Mouse (Mus musculus): ENCODE measurements at regions not wholly inside any gene's neighbourhood (a gene's known extent, or its start where the extent isn't known, plus 50 kb on each side); places are given as distances from the start of the nearest gene placed in this dataset.

DNA sequence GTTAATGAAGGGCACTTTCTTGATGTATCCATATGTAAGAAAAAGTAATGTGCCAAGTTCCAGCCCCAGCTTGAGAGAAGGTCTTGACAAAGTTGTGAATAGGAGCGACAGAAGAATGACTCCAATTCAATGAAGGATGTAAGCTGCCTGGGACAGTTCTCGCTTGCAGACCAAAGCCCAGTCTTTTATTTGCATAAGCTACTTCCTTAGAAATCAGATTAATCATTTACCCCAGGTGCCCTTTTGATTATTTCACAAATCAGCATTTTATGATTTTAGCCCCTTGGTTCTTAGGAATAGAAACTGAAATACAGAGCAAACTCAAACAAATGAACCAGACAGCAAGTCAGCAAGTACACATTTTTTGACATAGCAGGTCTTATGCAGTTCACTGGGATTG, 605.2 kb downstream of the Eepd1 start:
- TF ChIP-seq POLR2A (IDR thresholded peaks at IDR 0.05; ENCODE audit: extremely low read depth, insufficient read depth, low read length): no peak
- no peak for TF ChIP-seq CTCF (IDR thresholded peaks at IDR 0.05; ENCODE audit: low read depth, low read length)
